Mouse (Mus musculus) G1E (cell line): ENCODE measurements around the gene Lrrc25.

Experiments used
- CTCF ChIP-seq: IDR thresholded peaks from 2 replicates; pipeline ENCODE4 v1.5.1; 2012; ENCODE audit warnings: low read depth, low read length, inconsistent platforms, mixed read lengths
- GATA1 ChIP-seq: IDR thresholded peaks from 2 replicates; pipeline ENCODE4 v1.6.1; 2012; ENCODE audit warnings: borderline replicate concordance, low read length, inconsistent platforms, mixed read lengths
- GATA2 ChIP-seq: IDR thresholded peaks from 2 replicates; pipeline ENCODE4 v1.6.1; 2012; ENCODE audit warnings: low read depth, low read length, inconsistent platforms, borderline replicate concordance
- POLR2AphosphoS5 ChIP-seq: IDR thresholded peaks from 2 replicates; pipeline ENCODE4 v1.6.1; 2012; ENCODE audit warnings: low read depth, low read length, inconsistent platforms; ENCODE audit not compliant: insufficient replicate concordance
- TAL1 ChIP-seq: conservative IDR thresholded peaks from 2 replicates; pipeline ENCODE4 v1.6.1; 2012; ENCODE audit warnings: low read depth, low read length, inconsistent platforms, mixed read lengths

GRCm38 (mm10) chr8:70574915-70575314 is 41.0 kb upstream of the Lrrc25 start:
- TF ChIP-seq CTCF (no peak), GATA1 (no peak), TAL1 (no peak), POLR2AphosphoS5 (no peak), GATA2 (no peak)
